Mouse (Mus musculus) heart, adult 2 months (tissue): ENCODE data around the gene Cela1.

Source experiments
- CTCF ChIP-seq: fragments of 200-600 bp; IDR thresholded peaks from 2 replicates; pipeline ENCODE4 v1.8.1; 2022; ENCODE audit warnings: antibody characterized with exemption, mild to moderate bottlenecking, moderate library complexity
- EP300 ChIP-seq: fragments of 200-500 bp; IDR thresholded peaks from 2 replicates; pipeline ENCODE4 v1.6.1; 2011; ENCODE audit warnings: low read depth, low read length, control low read depth; ENCODE audit not compliant: insufficient read depth

DNA sequence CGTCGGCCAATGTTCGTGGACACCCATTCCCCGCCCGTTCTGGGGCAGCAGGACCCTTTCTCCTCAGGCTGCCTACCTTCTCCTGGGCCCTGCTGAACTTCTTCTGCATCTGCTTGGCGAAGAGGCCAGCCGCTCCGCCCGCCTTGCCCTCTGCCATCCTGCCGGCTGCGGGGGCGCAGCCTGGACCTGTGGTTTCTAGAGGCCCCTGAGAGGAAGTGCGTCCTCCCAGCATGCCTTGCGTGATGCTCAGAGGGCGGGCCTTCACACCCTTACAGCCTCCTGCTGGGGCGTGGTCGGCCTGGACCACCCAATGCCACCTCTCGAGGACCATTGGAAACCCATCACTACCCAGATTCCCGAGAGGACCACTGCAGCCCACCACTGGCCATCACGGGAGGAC, 18.4 kb downstream of the Cela1 start, which contains the start of gene Bin2:
- no peak for TF ChIP-seq CTCF
- no peak for TF ChIP-seq EP300
